Mouse (Mus musculus): Measurements from ENCODE around the gene Scn4b. TPM values are rescaled to one million over a fixed set of nuclear protein-coding genes. Genes with fewer than 3 reads are reported as not detected.

Scn4b gene
- polyA plus RNA-seq, 1 experiment from 2014 or later = 0.62 TPM

DNA sequence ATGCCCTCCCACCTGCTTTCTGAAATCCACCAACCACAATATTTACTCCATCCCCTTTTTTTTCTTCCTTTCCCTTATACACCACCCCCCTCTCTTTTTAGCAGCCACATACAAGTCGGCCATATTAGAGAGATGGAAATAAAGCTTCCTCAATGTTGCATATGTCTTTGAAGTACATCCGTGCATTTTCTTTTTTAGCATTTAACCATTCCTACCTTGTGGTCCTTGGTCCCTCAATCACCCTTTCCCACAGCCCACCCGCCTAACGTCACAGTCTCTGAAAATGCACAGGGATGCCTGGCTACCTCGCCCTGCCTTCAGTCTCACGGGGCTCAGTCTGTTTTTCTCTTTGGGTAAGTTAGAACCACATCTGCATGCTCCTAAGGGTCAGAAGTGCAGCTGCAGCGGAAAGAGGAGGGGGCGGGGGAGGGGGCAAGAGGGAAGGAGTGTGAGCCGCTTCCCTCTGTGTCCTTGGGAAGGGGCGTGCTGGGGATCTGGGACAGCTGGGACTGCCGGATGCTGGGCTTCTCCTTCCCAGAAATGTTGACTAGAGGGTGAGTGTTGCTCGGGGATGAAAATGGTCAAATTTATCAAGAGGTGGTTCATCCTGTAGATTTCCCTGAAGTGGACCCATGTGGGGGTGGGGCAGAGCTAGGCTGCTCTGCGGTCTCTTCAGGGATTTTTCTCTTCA, 20.3 kb upstream of the Scn4b start, which contains the start of gene Scn2b:
TSS of gene Scn2b (plus strand) at position 42 of the 691 bp plus-strand sequence.
- no peaks in the 10 kb centered on the region for H3K9me3 ChIP-seq (replicated peaks)
- H3K4me2 ChIP-seq = peak within 1 kb of the TSS; percentile 67
- no peaks in the 10 kb centered on the region for H3K36me3 ChIP-seq
- no peak for ATAC-seq (replicated peaks; ENCODE audit: low FRiP score)
- peak within 1 kb of the TSS; percentile 60 for H3K4me3 ChIP-seq (replicated peaks)
- H3K4me1 ChIP-seq = peaks cover 26% of the 10 kb centered on the region
- H3K27me3 ChIP-seq = peaks cover 15% of the 10 kb centered on the region; the same call in 1 of the 2 replicates
- WGBS = 2% methylated on average over 13 of the region's 13 CpGs
- peak within 1 kb of the TSS; percentile 68 for H3K9ac ChIP-seq
- H3K27ac ChIP-seq = peak within 1 kb of the TSS; percentile 80

DNA sequence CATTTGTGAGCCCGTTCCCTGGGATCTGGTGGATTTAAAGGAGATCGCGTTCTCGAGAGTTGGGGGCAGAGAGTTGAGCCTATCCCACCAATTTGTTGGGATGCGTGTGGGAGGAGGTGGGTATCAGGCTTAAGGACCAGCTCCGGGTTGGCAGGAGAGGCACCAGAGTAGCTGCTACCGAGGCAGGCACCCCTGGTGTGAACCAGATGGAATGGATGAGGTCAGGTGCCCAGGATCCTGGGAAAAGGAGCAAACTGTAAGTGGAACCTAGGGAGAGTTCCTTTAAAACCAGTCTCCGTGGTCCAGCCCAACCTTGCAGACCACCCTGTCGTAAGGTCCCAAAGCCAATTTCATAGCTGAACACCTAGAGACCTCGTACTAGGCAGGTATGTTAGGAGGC, 19.6 kb upstream of the Scn4b start:
- H3K27me3 ChIP-seq = peaks cover 15% of the 10 kb centered on the region; the same call in 1 of the 2 replicates
- 17% methylated on average over 10 of the region's 10 CpGs for WGBS
- peak overlapping the region; percentile 60 for H3K4me3 ChIP-seq (replicated peaks)
- H3K9me3 ChIP-seq (replicated peaks) = no peaks in the 10 kb centered on the region
- H3K9ac ChIP-seq = peak overlapping the region; percentile 68
- no peak overlapping the region for H3K27ac ChIP-seq
- no peak for ATAC-seq (replicated peaks; ENCODE audit: low FRiP score)
- H3K4me2 ChIP-seq = peak overlapping the region; percentile 67
- peaks cover 26% of the 10 kb centered on the region for H3K4me1 ChIP-seq
- no peaks in the 10 kb centered on the region for H3K36me3 ChIP-seq

DNA sequence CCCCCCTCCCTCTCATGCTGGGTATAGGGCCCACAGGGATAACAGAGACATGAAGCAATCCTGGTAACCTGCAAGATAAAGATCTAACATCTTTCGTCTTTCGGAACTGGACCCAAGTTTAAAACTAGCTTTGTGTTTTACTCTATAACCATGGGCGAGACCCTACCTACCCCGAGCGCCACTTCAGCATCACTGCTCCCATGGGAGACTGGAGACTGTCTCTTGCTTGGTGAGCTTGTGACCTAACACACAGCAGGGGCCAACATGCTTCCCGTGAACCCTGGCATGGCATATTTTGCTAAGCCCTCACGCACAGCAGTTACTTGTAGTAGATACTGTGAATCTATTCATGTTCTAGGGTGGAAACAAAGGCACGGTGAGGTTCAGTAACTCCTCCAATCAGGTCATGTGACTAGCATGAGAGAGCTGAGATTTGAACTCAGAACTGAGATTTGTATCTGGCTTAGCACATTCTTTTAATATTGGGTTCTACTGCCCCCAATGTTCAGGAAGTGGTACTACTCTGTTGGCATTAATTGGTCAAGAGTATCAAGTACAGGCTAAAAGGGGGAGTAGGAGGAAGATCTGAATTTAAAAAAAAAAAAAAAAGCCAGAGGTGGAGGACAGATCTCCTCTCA, 18.8 kb upstream of the Scn4b start:
- ATAC-seq (replicated peaks; ENCODE audit: low FRiP score) = no peak
- Histone ChIP-seq H3K9ac (no peak overlapping the region), H3K36me3 (no peaks in the 10 kb centered on the region), H3K27ac (no peak overlapping the region), H3K9me3 (replicated peaks) (no peaks in the 10 kb centered on the region), H3K27me3 (peaks cover 10% of the 10 kb centered on the region; the same call in 1 of the 2 replicates), H3K4me3 (replicated peaks) (no peak overlapping the region), H3K4me2 (no peak overlapping the region), H3K4me1 (peaks cover 26% of the 10 kb centered on the region)
- WGBS = 91% methylated on average over 8 of the region's 8 CpGs

DNA sequence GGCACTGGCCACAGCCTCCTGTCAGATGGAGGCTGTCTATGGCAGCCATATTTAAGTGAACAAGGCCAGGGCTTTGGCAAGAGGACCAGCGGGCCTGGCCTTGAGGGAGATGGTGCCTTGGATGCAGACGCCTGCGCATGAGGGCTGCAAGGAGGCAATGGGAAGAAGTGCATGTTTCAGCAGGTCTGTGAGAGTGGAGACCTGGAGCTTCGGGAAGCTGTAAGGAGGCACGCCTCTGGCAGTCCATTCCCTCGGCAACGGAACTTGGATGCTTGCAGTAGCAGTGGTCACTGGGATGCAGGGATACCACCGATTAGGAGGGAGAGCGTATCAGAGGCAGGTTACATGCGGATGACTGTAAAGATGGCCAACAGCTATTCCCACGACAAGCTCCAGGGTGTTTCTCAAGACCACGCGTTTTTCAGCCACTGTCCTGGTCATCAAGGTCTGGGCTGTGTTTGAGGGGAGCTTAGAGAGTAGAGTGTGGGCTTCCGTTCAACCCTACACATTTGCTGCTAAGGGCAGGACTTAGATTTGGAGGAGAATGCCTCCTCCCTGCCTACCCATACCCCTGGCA, 18.2 kb upstream of the Scn4b start:
- ATAC-seq (replicated peaks; ENCODE audit: low FRiP score) = no peak
- Histone ChIP-seq H3K27ac (no peak overlapping the region), H3K4me1 (peaks cover 26% of the 10 kb centered on the region), H3K36me3 (no peaks in the 10 kb centered on the region), H3K9ac (no peak overlapping the region), H3K27me3 (peaks cover 10% of the 10 kb centered on the region; the same call in 1 of the 2 replicates), H3K9me3 (replicated peaks) (no peaks in the 10 kb centered on the region), H3K4me3 (replicated peaks) (no peak overlapping the region), H3K4me2 (no peak overlapping the region)
- 91% methylated on average over 14 of the region's 14 CpGs for WGBS

DNA sequence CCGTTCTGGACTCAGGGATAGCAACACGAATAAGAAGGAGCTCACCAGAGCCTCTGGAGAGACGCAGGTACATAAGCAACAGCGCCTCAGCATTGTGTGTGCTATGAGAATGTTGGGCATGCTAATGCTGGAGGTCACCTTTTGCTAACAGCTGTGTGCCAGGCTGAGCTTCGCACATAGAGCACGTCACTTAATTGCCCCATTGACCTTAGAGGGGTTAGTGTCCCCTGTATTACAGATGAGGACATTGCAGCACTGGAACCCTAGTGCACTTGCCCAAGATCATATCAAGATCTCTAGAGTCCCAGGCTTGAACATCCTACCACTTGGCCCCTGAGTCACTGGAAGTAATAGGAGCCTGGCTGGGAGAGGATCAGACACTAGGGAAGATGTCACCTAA, 17.6 kb upstream of the Scn4b start:
- H3K36me3 ChIP-seq = peaks cover 3% of the 10 kb centered on the region
- 85% methylated on average over 6 of the region's 6 CpGs for WGBS
- ATAC-seq (replicated peaks; ENCODE audit: low FRiP score) = no peak

GRCm38 (mm10) chr9:45121001-45121400, 17.2 kb upstream of the Scn4b start:
- no peak for ATAC-seq (replicated peaks; ENCODE audit: low FRiP score)
- 60% methylated on average over 6 of the region's 6 CpGs for WGBS
- H3K4me3 ChIP-seq (replicated peaks) = no peak overlapping the region

More for the DNA sequence above, 17.6 kb upstream of the Scn4b start:
- H3K4me1 ChIP-seq = peaks cover 26% of the 10 kb centered on the region
- H3K27ac ChIP-seq = no peak overlapping the region
- no peaks in the 10 kb centered on the region for H3K9me3 ChIP-seq (replicated peaks)
- no peak overlapping the region for H3K4me2 ChIP-seq
- peaks cover 10% of the 10 kb centered on the region; the same call in 1 of the 2 replicates for H3K27me3 ChIP-seq
- H3K4me3 ChIP-seq (replicated peaks) = no peak overlapping the region
- no peak overlapping the region for H3K9ac ChIP-seq

DNA sequence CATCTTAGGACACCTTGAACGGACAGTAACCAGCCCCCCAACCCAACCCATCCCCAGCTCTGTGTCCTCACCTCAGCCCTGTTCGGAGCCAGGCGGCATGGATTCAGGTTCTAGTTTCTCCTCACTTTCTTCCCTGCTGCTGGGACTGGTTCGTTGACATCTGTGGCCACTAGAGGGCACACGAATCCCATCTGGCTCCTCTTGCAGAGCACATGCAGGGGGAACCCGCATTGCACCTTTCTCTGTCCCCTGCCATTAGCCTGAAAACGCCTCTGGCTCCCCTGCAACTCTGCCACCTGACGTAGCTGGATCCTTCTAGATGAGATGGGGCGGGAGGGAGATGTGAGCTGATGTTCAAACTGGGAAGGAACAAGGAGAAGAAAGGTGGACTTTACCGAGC, 16.4 kb upstream of the Scn4b start:
- Histone ChIP-seq H3K4me2 (peak overlapping the region; percentile 52), H3K9ac (no peak overlapping the region), H3K27ac (no peak overlapping the region), H3K4me3 (replicated peaks) (peak overlapping the region; percentile 14; the same call in 1 of the 2 replicates), H3K36me3 (peaks cover 5% of the 10 kb centered on the region), H3K27me3 (no peaks in the 10 kb centered on the region; the same call in 1 of the 2 replicates), H3K4me1 (peaks cover 18% of the 10 kb centered on the region), H3K9me3 (replicated peaks) (no peaks in the 10 kb centered on the region)
- peak; percentile 57 for ATAC-seq (replicated peaks; ENCODE audit: low FRiP score)
- 4% methylated on average over 10 of the region's 10 CpGs for WGBS

More at GRCm38 (mm10) chr9:45121001-45121400, 17.2 kb upstream of the Scn4b start:
- Histone ChIP-seq H3K9ac (no peak overlapping the region), H3K4me1 (peaks cover 23% of the 10 kb centered on the region), H3K27ac (no peak overlapping the region), H3K27me3 (peaks cover 7% of the 10 kb centered on the region; the same call in 1 of the 2 replicates), H3K9me3 (replicated peaks) (no peaks in the 10 kb centered on the region), H3K36me3 (peaks cover 5% of the 10 kb centered on the region), H3K4me2 (no peak overlapping the region)

GRCm38 (mm10) chr9:45122209-45122761, 15.9 kb upstream of the Scn4b start:
- Histone ChIP-seq H3K27ac (no peak overlapping the region), H3K4me2 (peak overlapping the region; percentile 52), H3K36me3 (peaks cover 5% of the 10 kb centered on the region), H3K9ac (no peak overlapping the region), H3K27me3 (no peaks in the 10 kb centered on the region), H3K4me3 (replicated peaks) (peak overlapping the region; percentile 14; the same call in 1 of the 2 replicates), H3K4me1 (peaks cover 18% of the 10 kb centered on the region), H3K9me3 (replicated peaks) (no peaks in the 10 kb centered on the region)
- 0 out of 2 replicates have a peak, but pooled peaks have one; percentile 20 for ATAC-seq (replicated peaks; ENCODE audit: low FRiP score)
- 26% methylated on average over 9 of the region's 9 CpGs for WGBS

DNA sequence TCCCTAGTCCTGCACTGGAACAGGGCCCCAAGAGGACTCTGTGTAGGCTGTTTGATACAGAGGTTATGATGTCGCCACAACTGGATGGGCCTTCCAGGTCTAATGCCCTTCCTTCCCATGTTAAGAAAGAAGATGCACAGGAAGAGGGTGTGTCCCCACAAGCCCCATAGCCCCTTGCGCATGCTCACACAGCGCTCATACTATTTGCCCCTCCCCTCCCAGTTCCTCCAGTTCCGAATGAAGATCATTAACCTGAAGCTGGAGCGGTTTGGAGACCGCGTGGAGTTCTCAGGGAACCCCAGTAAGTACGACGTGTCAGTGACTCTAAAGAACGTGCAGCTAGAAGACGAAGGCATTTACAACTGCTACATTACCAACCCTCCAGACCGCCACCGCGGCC, 13.0 kb upstream of the Scn4b start:
- H3K9ac ChIP-seq = no peak overlapping the region
- H3K27ac ChIP-seq = no peak overlapping the region
- 90% methylated on average over 14 of the region's 14 CpGs for WGBS
- no peak overlapping the region for H3K4me3 ChIP-seq (replicated peaks)
- no peaks in the 10 kb centered on the region for H3K9me3 ChIP-seq (replicated peaks)
- peaks cover 5% of the 10 kb centered on the region for H3K36me3 ChIP-seq
- H3K4me2 ChIP-seq = no peak overlapping the region
- no peaks in the 10 kb centered on the region for H3K27me3 ChIP-seq
- peaks cover 9% of the 10 kb centered on the region for H3K4me1 ChIP-seq
- ATAC-seq (replicated peaks; ENCODE audit: low FRiP score) = no peak

- no peak overlapping the region for H3K9ac ChIP-seq
- H3K27me3 ChIP-seq = no peaks in the 10 kb centered on the region
- 61% methylated on average over 7 of the region's 7 CpGs for WGBS
- no peak overlapping the region for H3K4me2 ChIP-seq
- H3K4me1 ChIP-seq = peaks cover 7% of the 10 kb centered on the region
- peaks cover 5% of the 10 kb centered on the region for H3K36me3 ChIP-seq
- no peak for ATAC-seq (replicated peaks; ENCODE audit: low FRiP score)
- H3K9me3 ChIP-seq (replicated peaks) = no peaks in the 10 kb centered on the region
- no peak overlapping the region for H3K27ac ChIP-seq
- no peak overlapping the region for H3K4me3 ChIP-seq (replicated peaks)
Measured at GRCm38 (mm10) chr9:45126941-45127340, 11.3 kb upstream of the Scn4b start.

DNA sequence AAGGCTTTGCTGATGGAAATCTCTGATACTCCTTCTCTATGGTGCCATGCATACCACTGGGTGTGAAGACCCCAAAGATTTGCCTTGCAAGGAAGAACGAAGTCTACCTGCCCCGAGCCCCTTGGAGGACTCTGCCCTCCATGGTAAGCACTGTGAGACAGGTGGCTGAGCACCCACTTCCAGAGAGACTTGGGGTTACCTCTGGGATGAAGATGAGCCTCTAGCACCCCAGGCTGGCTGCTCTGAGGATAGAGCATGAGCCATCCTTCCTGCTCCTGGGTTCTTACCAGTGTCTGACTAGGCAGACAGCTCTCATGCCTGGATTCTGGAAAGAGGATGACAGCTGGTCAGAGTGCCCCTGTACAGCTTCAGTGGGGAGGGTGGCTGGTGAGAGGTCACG, 8.1 kb upstream of the Scn4b start:
- no peak overlapping the region for H3K9ac ChIP-seq
- H3K27ac ChIP-seq = no peak overlapping the region
- no peaks in the 10 kb centered on the region for H3K4me1 ChIP-seq
- no peaks in the 10 kb centered on the region for H3K9me3 ChIP-seq (replicated peaks)
- WGBS = 80% methylated on average over 3 of the region's 3 CpGs
- no peak overlapping the region for H3K4me2 ChIP-seq
- H3K36me3 ChIP-seq = peaks cover 5% of the 10 kb centered on the region
- peaks cover 15% of the 10 kb centered on the region for H3K27me3 ChIP-seq
- ATAC-seq (replicated peaks; ENCODE audit: low FRiP score) = no peak
- no peak overlapping the region for H3K4me3 ChIP-seq (replicated peaks)
